Mouse (Mus musculus): ENCODE data around the gene Kmt2e.

DNA sequence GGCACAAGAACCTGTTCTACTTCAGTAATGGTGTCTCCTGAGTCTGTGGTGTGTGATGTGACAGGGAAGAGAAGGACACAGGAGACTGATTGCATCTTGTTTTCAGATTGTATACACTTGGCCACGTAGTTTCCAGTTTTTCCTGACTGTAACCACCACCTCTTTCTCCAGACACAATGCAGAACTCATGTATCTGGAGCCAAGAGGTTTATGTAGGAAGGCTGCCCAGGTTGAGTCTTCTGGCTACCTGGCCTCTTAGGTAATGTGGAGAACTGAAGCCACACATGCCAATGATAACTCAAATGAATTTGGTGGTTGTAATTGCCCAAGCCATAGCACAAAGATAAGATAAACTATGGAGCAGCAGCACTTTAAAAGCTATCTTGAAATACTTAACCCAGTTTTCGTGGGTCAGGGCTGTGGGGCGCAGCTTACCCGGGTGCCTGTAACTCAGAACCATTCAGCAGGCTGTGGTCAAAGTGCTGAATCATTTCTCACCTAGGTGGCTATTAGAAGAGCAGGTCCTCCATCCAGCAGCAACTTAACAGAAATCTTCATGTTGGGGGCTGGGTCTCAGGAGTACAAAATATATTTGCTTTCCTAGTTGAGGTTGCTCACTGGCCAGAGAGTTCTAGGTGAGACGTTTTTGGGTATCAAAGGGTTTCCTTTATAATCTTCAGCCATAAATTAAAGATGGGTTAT is 21.8 kb upstream of the Kmt2e start:
- TF ChIP-seq CTCF (conservative IDR thresholded peaks at IDR 0.05 in 1 of 2, IDR thresholded peaks at IDR 0.05 in 1 of 2; ENCODE audit: low read depth in 2 of 2, low read length in 2 of 2) (no peak), USF1 (IDR thresholded peaks at IDR 0.05; ENCODE audit: low read depth, low read length) (no peak), MAFK (IDR thresholded peaks at IDR 0.05; ENCODE audit: insufficient replicate concordance, low read length) (peak; percentile 81), E2F4 (IDR thresholded peaks at IDR 0.05; ENCODE audit: insufficient replicate concordance, low read depth, low read length) (no peak), ZKSCAN1 (IDR thresholded peaks at IDR 0.05; ENCODE audit: borderline replicate concordance, low read depth, low read length) (no peak), MEF2A (IDR thresholded peaks at IDR 0.05; ENCODE audit: borderline replicate concordance, low read depth, low read length) (peak; percentile 84), USF2 (conservative IDR thresholded peaks at IDR 0.05; ENCODE audit: low read depth, low read length) (no peak), POLR2AphosphoS2 (IDR thresholded peaks at IDR 0.05; ENCODE audit: low read depth, low read length) (no peak), BHLHE40 (IDR thresholded peaks at IDR 0.05; ENCODE audit: low read depth, low read length) (peak; percentile 46; the same call in 1 of the 2 replicates), EP300 (IDR thresholded peaks at IDR 0.05; ENCODE audit: low read length) (peak; percentile 84), ZC3H11A (IDR thresholded peaks at IDR 0.05; ENCODE audit: low read depth, low read length) (no peak), POLR2A (IDR thresholded peaks at IDR 0.05; ENCODE audit: low read depth, low read length) (peak; percentile 25; the same call in 1 of the 2 replicates)

Measured in CH12.LX (cell line).